Mouse (Mus musculus) forebrain, postnatal 0 days (tissue): Measurements from ENCODE around the gene Npl. TPM values are rescaled to one million over a fixed set of nuclear protein-coding genes. Genes with fewer than 3 reads are reported as not detected.
"Not testable (repeated sequence)": the region's sequence is repeated elsewhere in the genome, so short reads cannot be mapped to it uniquely, and the experiment has no call there.

Experiments used
- ATAC-seq: fragments of 200-750 bp; cut with Nextera tagmentation; 2 replicates; pipeline ENCODE4 v1.8.0; 2017; ENCODE audit warnings: mild to moderate bottlenecking, moderate library complexity
- DNase-seq: peaks from one replicate; pipeline ENCODE4 v3.0.0-alpha.2; 2015
- H3K27ac ChIP-seq: fragments of 300-500 bp; sonication (generic); 2 replicates; pipeline ENCODE4 v1.5.1; 2014; ENCODE audit warnings: low read depth, mild to moderate bottlenecking, antibody characterized with exemption, low read length, moderate library complexity, mixed read lengths
- H3K27me3 ChIP-seq: fragments of 300-500 bp; sonication (generic); 2 replicates; pipeline ENCODE4 v1.6.1; 2014; ENCODE audit warnings: mild to moderate bottlenecking, low read length, mixed read lengths; ENCODE audit not compliant: insufficient read depth
- H3K36me3 ChIP-seq: fragments of 300-500 bp; sonication (generic); 2 replicates; pipeline ENCODE4 v1.6.1; 2014; ENCODE audit warnings: mild to moderate bottlenecking, moderate library complexity; ENCODE audit not compliant: insufficient read depth
- H3K4me1 ChIP-seq: fragments of 300-500 bp; sonication (generic); 2 replicates; pipeline ENCODE4 v1.6.1; 2014; ENCODE audit warnings: antibody characterized with exemption; ENCODE audit not compliant: insufficient read depth
- H3K4me2 ChIP-seq: fragments of 300-500 bp; sonication (generic); 2 replicates; pipeline ENCODE4 v1.6.1; 2014; ENCODE audit warnings: low read depth, mild to moderate bottlenecking, moderate library complexity
- H3K4me3 ChIP-seq: fragments of 300-500 bp; sonication (generic); 2 replicates; pipeline ENCODE4 v1.5.1; 2014; ENCODE audit warnings: low read depth, low read length, mixed read lengths
- H3K9ac ChIP-seq: fragments of 300-500 bp; sonication (generic); 2 replicates; pipeline ENCODE4 v1.6.1; 2014; ENCODE audit warnings: mild to moderate bottlenecking
- H3K9me3 ChIP-seq: fragments of 300-500 bp; sonication (generic); 2 replicates; pipeline ENCODE4 v1.6.1; 2016; ENCODE audit warnings: low read length
- CTCF ChIP-seq: sonication (generic); IDR thresholded peaks from 2 replicates; pipeline ENCODE4 v1.5.1; 2016; ENCODE audit warnings: antibody characterized with exemption, control low read depth, low read depth
- WGBS: fragments of 180-500 bp; shearing (Covaris S2); extraction: QIAGEN DNeasy Blood & Tissue Kit; methylation state at CpG from one replicate; pipeline ENCODE4 v1.1.7; 2014; 5-methylcytosine and 5-hydroxymethylcytosine counted together
- polyA plus RNA-seq: library from polyadenylated mRNA; unstranded; fragments of >200 nt; fragmentation: Nextera tagmentation; extraction: Ambion mirVana; gene quantifications from 2 replicates; pipeline ENCODE4 v1.2.1, GENCODE M21; 2015
- total RNA-seq: library from RNA; depleted of rRNA; stranded (reverse); fragments of >200 nt; gene quantifications from 2 replicates; pipeline ENCODE4 v1.2.3, GENCODE M21; 2014

Gene Npl
- total and polyA plus RNA-seq, 2 experiments from 2014 or later, result 9.3 to 9.5 TPM

- no peak for TF ChIP-seq CTCF
- Histone ChIP-seq H3K4me2 (peak overlapping the region; percentile 27), H3K36me3 (no peaks in the 10 kb centered on the region), H3K27ac (peak overlapping the region; percentile 66), H3K9ac (0 out of 2 replicates have a peak overlapping the region, but pooled peaks have one; percentile 14), H3K4me3 (no peak overlapping the region), H3K9me3 (no peaks in the 10 kb centered on the region), H3K27me3 (no peaks in the 10 kb centered on the region), H3K4me1 (peaks cover 4% of the 10 kb centered on the region; the same call in 1 of the 2 replicates)
- WGBS, result 10% methylated on average over 12 of the region's 12 CpGs
- DNase-seq, result peak; percentile 50
- ATAC-seq, result peak; percentile 86
Measured at GRCm38 (mm10) chr1:153532234-153532841, 17.5 kb downstream of the Npl start.

- Histone ChIP-seq H3K36me3 (no peaks in the 10 kb centered on the region), H3K27me3 (no peaks in the 10 kb centered on the region), H3K4me1 (peaks cover 4% of the 10 kb centered on the region; the same call in 1 of the 2 replicates), H3K4me3 (no peak overlapping the region), H3K27ac (peak overlapping the region; percentile 66), H3K9ac (0 out of 2 replicates have a peak overlapping the region, but pooled peaks have one; percentile 14), H3K4me2 (peak overlapping the region; percentile 27), H3K9me3 (no peaks in the 10 kb centered on the region)
- no peak for TF ChIP-seq CTCF
- ATAC-seq (peak; percentile 79), DNase-seq (peak; percentile 53)
- 21% methylated on average over 9 of the region's 9 CpGs for WGBS
Measured at GRCm38 (mm10) chr1:153531677-153532233, 18.1 kb downstream of the Npl start.

GRCm38 (mm10) chr1:153522116-153522515 is 27.7 kb downstream of the Npl start:
- Histone ChIP-seq H3K27me3 (no peaks in the 10 kb centered on the region), H3K4me3 (no peak overlapping the region), H3K4me1 (no peaks in the 10 kb centered on the region), H3K36me3 (no peaks in the 10 kb centered on the region), H3K9me3 (no peaks in the 10 kb centered on the region), H3K9ac (no peak overlapping the region), H3K27ac (no peak overlapping the region), H3K4me2 (no peak overlapping the region)
- no peak for TF ChIP-seq CTCF
- ATAC-seq, result no peak
- no peak for DNase-seq
- 72% methylated on average over 3 of the region's 3 CpGs for WGBS

- no peak overlapping the region for H3K4me2 ChIP-seq
- H3K27ac ChIP-seq, result no peak overlapping the region
- ATAC-seq, result no peak
- H3K4me1 ChIP-seq, result no peaks in the 10 kb centered on the region
- no peaks in the 10 kb centered on the region for H3K27me3 ChIP-seq
- 59% methylated on average over 12 of the region's 12 CpGs for WGBS
- no peak overlapping the region for H3K9ac ChIP-seq
- no peak for DNase-seq
- no peak for TF ChIP-seq CTCF
- H3K9me3 ChIP-seq, result no peaks in the 10 kb centered on the region
- no peaks in the 10 kb centered on the region for H3K36me3 ChIP-seq
- no peak overlapping the region for H3K4me3 ChIP-seq
Measured at GRCm38 (mm10) chr1:153515368-153515767, 34.5 kb downstream of the Npl start.

GRCm38 (mm10) chr1:153510330-153511009 is 39.4 kb downstream of the Npl start:
- H3K27me3 ChIP-seq, result no peaks in the 10 kb centered on the region
- ATAC-seq (no peak), DNase-seq (no peak)
- H3K27ac ChIP-seq, result no peak overlapping the region
- H3K4me3 ChIP-seq, result no peak overlapping the region
- peak; percentile 45 for TF ChIP-seq CTCF
- H3K9ac ChIP-seq, result no peak overlapping the region
- H3K9me3 ChIP-seq, result no peaks in the 10 kb centered on the region
- H3K4me1 ChIP-seq, result no peaks in the 10 kb centered on the region
- whole genome bisulfite sequencing, result 70% methylated on average over 2 of the region's 2 CpGs
- H3K4me2 ChIP-seq, result no peak overlapping the region
- H3K36me3 ChIP-seq, result no peaks in the 10 kb centered on the region

- H3K27me3 ChIP-seq, H3K9me3 ChIP-seq, H3K4me3 ChIP-seq, ATAC-seq, H3K9ac ChIP-seq, H3K4me1 ChIP-seq, H3K36me3 ChIP-seq, H3K27ac ChIP-seq, H3K4me2 ChIP-seq, DNase-seq: not testable (repeated sequence)
- WGBS, result 63% methylated on average over 8 of the region's 8 CpGs
Measured at GRCm38 (mm10) chr1:153509569-153509968, 40.3 kb downstream of the Npl start.

GRCm38 (mm10) chr1:153509012-153509411 is 40.8 kb downstream of the Npl start:
- ATAC-seq, result no peak

More at GRCm38 (mm10) chr1:153509012-153509411, 40.8 kb downstream of the Npl start:
- no peak overlapping the region for H3K4me2 ChIP-seq
- no peaks in the 10 kb centered on the region for H3K36me3 ChIP-seq
- DNase-seq, result no peak
- WGBS, result 90% methylated on average over 6 of the region's 6 CpGs
- no peak for TF ChIP-seq CTCF
- no peak overlapping the region for H3K27ac ChIP-seq
- no peaks in the 10 kb centered on the region for H3K4me1 ChIP-seq
- H3K9me3 ChIP-seq, result no peaks in the 10 kb centered on the region
- no peak overlapping the region for H3K4me3 ChIP-seq
- H3K9ac ChIP-seq, result no peak overlapping the region
- H3K27me3 ChIP-seq, result no peaks in the 10 kb centered on the region
